Mouse (Mus musculus) E14TG2a.4 (cell line): ENCODE results near the gene Tchp.

Source experiments
- CTCF ChIP-seq: conservative IDR thresholded peaks from 2 replicates; pipeline ENCODE4 v1.5.1; 2014; ENCODE audit warnings: low read length
- NANOG ChIP-seq: IDR thresholded peaks from 2 replicates; pipeline ENCODE4 v1.6.1; 2014; ENCODE audit warnings: borderline replicate concordance, low read length, mixed read lengths

DNA sequence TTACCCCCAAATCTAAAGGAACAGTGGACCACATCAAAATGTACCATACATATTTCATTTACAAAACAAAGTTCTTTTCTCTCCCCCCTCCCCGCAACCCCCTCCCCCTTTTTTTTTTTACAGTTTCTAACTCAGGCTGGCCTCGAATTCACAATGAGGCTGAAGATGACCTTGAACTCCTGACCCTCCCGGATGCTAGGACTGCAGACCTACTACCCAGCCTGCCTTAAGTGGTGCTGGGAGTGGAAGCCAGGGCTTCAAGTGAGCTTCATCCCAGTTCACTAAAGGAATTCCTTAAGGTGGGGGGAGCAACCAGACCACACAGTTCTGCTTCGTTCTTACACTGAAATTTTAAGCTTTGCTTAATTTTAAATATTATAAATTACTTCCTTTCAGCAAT, 43.4 kb upstream of the Tchp start:
- no peak for TF ChIP-seq CTCF
- TF ChIP-seq NANOG: no peak
